Mouse (Mus musculus) liver, embryonic 14.5 days (tissue): ENCODE measurements around the gene Git1. TPM values are rescaled to one million over a fixed set of nuclear protein-coding genes. Genes with fewer than 3 reads are reported as not detected.
A peak's percentile ranks its signal among the peaks of the same experiment; 100 is the strongest.

ENCODE experiments used
- ATAC-seq: fragments of 200-750 bp; cut with Nextera tagmentation; 2 replicates; pipeline ENCODE4 v1.8.0; 2017; ENCODE audit warnings: moderate number of reproducible peaks, mild to moderate bottlenecking, moderate library complexity; ENCODE audit not compliant: insufficient read depth
- DNase-seq, 3 experiments: peaks; one replicate each; pipeline ENCODE4 v3.0.0-alpha.2; 2012 to 2013; ENCODE audit warnings: low read depth in 3 of 3, low spot score in 3 of 3
- H3K27ac ChIP-seq: fragments of 300-500 bp; sonication (generic); 2 replicates; pipeline ENCODE4 v1.5.1; 2014; ENCODE audit warnings: moderate library complexity, mild to moderate bottlenecking, control low read depth, inconsistent platforms
- H3K27me3 ChIP-seq: fragments of 300-500 bp; sonication (generic); 2 replicates; pipeline ENCODE4 v1.6.1; 2014; ENCODE audit warnings: mild to moderate bottlenecking, low read length, moderate library complexity; ENCODE audit not compliant: control insufficient read depth, insufficient read depth
- H3K36me3 ChIP-seq: fragments of 300-500 bp; sonication (generic); replicated peaks from 2 replicates; pipeline ENCODE4 v1.6.1; 2014; ENCODE audit warnings: low read depth; ENCODE audit not compliant: control insufficient read depth, insufficient read depth
- H3K4me1 ChIP-seq, 2 experiments: fragments of 200-500 bp in 1 of 2; fragments of 300-500 bp in 1 of 2; sonication (generic) in 1 of 2; replicated peaks; 2 replicates each; pipeline ENCODE4 v1.6.1; 2012 to 2014; ENCODE audit warnings: antibody characterized with exemption in 1 of 2, inconsistent platforms in 1 of 2, low read length in 1 of 2; ENCODE audit not compliant: control insufficient read depth in 2 of 2, insufficient read depth in 2 of 2
- H3K4me2 ChIP-seq: fragments of 300-500 bp; sonication (generic); 2 replicates; pipeline ENCODE4 v1.6.1; 2014; ENCODE audit warnings: low read depth, mild to moderate bottlenecking, control low read depth, moderate library complexity
- H3K4me3 ChIP-seq, 2 experiments: fragments of 200-500 bp in 1 of 2; fragments of 300-500 bp in 1 of 2; sonication (generic) in 1 of 2; 2 replicates each; pipeline ENCODE4 v1.5.1; 2012 to 2014; ENCODE audit warnings: low read depth in 2 of 2, low read length in 2 of 2, mild to moderate bottlenecking in 2 of 2, control low read depth in 1 of 2, inconsistent platforms in 1 of 2, moderate library complexity in 1 of 2; ENCODE audit not compliant: insufficient read depth in 1 of 2
- H3K9ac ChIP-seq: fragments of 300-500 bp; sonication (generic); replicated peaks from 2 replicates; pipeline ENCODE4 v1.6.1; 2014; ENCODE audit warnings: mild to moderate bottlenecking, control low read depth, moderate library complexity
- H3K9me3 ChIP-seq: fragments of 300-500 bp; sonication (generic); 2 replicates; pipeline ENCODE4 v1.6.1; 2016; ENCODE audit warnings: low read length, mixed read lengths; ENCODE audit not compliant: control insufficient read depth
- CTCF ChIP-seq: IDR thresholded peaks from 2 replicates; pipeline ENCODE4 v1.5.1; 2016; ENCODE audit warnings: antibody characterized with exemption, low read depth, control low read depth
- EP300 ChIP-seq: IDR thresholded peaks from 2 replicates; pipeline ENCODE4 v1.6.1; 2016; ENCODE audit warnings: antibody characterized with exemption, low read depth
- WGBS: fragments of 180-500 bp; shearing (Covaris S2); extraction: QIAGEN DNeasy Blood & Tissue Kit; methylation state at CpG from one replicate; pipeline ENCODE4 v1.1.7; 2014; ENCODE audit not compliant: insufficient replicate concordance; 5-methylcytosine and 5-hydroxymethylcytosine counted together
- polyA plus RNA-seq, 2 experiments: library from polyadenylated mRNA; depleted of rRNA in 1 of 2; stranded (reverse) in 1 of 2; unstranded in 1 of 2; fragments of >200 nt; fragmentation: Nextera tagmentation in 1 of 2; extraction: Ambion mirVana in 1 of 2; gene quantifications; 2 replicates each; pipeline versions ENCODE4 v1.2.1 to v1.2.3; 2012 to 2014

The Git1 gene
- polyA plus RNA-seq, 2 experiments, result 2.2 to 6.3 TPM

DNA sequence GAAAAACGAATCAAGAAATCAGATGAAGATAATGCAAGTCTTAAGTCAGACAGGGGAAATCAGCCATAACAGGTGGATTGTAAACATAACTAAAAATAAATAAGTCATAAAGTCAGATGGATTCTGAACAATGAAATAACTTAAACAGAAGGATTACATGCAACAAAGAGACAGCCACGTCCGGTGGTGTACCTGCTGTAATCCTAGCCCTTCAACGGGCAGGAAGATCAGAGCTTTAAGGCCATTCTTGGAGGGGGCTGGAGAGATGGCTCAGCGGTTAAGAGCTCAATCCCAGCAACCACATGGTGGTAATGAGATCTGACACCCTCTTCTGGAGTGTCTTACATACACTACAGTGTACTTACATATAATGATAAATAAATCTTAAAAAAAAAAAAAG, 18.0 kb downstream of the Git1 start:
- no peak for ATAC-seq
- H3K4me1 ChIP-seq, result peaks cover 15 to 18% of the 10 kb centered on the region in 2 experiments
- WGBS, result 71% methylated on average over 5 of the region's 5 CpGs

DNA sequence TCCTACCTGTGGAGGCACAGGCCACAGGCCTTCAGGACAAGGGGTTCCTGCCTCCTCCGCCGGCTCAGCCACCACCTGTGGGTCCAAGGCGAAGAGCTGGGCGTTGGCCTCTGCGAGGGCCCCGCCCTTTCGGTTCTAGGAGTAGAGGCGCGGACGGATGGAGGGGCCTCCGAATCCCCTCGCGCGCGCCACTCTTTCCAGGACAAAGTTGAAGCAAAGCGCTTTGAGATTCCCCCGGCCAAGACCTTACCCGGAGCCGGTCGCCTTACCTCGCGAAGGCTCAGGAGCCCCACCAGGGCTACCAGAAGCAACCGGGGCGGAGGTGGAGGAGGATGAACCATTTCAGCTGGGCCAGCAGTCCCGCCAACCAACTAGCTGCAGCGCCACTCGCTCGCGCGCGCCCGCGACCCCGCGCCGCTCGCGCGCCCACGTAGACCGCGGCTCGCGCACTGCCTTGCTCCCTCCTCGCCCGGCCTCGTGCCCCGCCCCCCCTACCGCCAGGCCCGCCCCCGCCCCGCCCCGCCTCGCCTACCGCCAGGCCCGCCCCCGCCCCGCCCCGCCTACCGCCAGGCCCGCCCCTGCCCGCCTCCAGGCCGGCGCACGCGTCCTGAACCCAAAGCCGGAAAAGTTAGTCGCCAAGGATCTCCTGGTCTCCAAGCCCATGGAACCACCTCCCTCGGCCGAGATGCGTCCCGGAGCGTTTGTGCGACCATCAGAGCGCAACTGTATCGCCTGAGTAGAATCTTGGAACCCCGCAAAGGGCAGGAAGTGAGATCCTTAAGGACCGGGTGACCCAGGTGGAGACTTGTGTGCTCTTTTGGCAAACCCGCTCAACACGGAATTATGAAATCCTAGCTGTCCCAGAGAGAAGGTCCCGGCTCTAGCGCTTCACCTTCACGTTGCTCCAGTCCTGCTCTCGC, 19.8 kb downstream of the Git1 start:
- DNase-seq (peak; percentile 55 to 63 (median 62)), ATAC-seq (peak; percentile 85)
- Histone ChIP-seq H3K9me3 (no peaks in the 10 kb centered on the region), H3K4me2 (peak overlapping the region; percentile 98), H3K36me3 (no peaks in the 10 kb centered on the region), H3K4me1 (peaks cover 16 to 18% of the 10 kb centered on the region in 2 experiments), H3K4me3 (peak overlapping the region; percentile 80 to 84), H3K27ac (peak overlapping the region; percentile 11; the same call in 1 of the 2 replicates), H3K27me3 (peaks cover 31% of the 10 kb centered on the region), H3K9ac (peak overlapping the region; percentile 70)
- no peak for TF ChIP-seq CTCF
- no peak for TF ChIP-seq EP300
- WGBS, result under 1% methylated on average over 81 of the region's 84 CpGs

More for the DNA sequence above, 18.0 kb downstream of the Git1 start:
- no peaks in the 10 kb centered on the region for H3K36me3 ChIP-seq
- peaks cover 18% of the 10 kb centered on the region for H3K27me3 ChIP-seq
- no peak overlapping the region for H3K4me3 ChIP-seq
- DNase-seq, result no peak
- no peaks in the 10 kb centered on the region for H3K9me3 ChIP-seq
- no peak overlapping the region for H3K4me2 ChIP-seq
- TF ChIP-seq EP300 (no peak), CTCF (no peak)
- H3K27ac ChIP-seq, result no peak overlapping the region
- no peak overlapping the region for H3K9ac ChIP-seq

DNA sequence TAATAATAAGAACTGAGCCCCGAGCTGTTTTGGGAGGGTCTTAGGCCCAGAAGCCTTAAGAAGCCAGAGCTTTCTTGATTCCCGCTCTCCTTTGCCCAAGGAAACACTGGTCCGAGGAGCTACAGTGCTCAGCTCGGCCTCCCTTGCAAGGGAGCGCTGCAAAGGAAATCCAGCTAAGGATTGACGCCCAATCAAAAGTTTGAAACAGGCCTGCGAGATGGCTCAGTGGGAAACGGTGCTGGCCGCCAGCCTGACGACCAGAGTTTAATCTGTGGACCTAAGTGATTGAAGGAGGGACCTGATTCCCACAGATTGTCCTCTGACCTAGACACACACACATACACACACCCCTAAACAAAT, 20.4 kb downstream of the Git1 start:
- H3K4me2 ChIP-seq, result peak overlapping the region; percentile 98
- TF ChIP-seq EP300 (no peak), CTCF (no peak)
- ATAC-seq (no peak), DNase-seq (no peak)
- H3K27me3 ChIP-seq, result peaks cover 34% of the 10 kb centered on the region
- H3K36me3 ChIP-seq, result no peaks in the 10 kb centered on the region
- no peaks in the 10 kb centered on the region for H3K9me3 ChIP-seq
- H3K9ac ChIP-seq, result peak overlapping the region; percentile 37
- H3K27ac ChIP-seq, result no peak overlapping the region
- peak overlapping the region; percentile 80 to 84 for H3K4me3 ChIP-seq
- H3K4me1 ChIP-seq, result peaks cover 18 to 19% of the 10 kb centered on the region in 2 experiments
- 8% methylated on average over 10 of the region's 10 CpGs for WGBS

DNA sequence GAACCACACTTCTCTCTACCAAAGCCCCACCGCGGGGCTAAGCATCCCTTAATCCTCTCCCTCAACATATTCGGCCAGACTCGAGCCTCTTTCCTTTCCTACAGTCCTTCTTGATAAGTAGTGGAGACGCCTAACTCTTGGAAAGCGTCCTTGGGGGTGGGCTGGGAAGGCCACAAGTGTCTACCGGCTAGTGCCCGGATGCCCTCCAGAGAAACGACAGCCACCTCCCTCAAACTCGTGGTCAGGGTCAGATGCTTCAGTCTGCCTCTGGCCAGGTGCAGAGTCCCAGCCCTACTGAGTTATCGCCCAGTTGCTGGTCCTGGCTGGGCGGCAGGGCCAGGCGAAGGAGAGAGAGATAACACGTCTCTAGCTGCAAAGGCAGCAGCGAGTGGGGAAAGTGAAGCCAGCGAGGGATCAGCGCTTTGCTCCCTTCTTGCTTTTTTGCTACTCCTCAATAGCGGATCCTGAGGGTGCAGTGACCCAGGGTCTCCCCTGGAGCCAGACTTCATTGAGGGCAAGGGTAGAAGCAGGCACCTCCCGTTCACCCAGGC, 21.0 kb downstream of the Git1 start:
- Histone ChIP-seq H3K9ac (peak overlapping the region; percentile 46), H3K4me1 (peaks cover 18 to 21% of the 10 kb centered on the region in 2 experiments), H3K4me3 (peak overlapping the region; percentile 36 to 80), H3K36me3 (no peaks in the 10 kb centered on the region), H3K27me3 (peaks cover 37% of the 10 kb centered on the region), H3K4me2 (peak overlapping the region; percentile 98), H3K9me3 (no peaks in the 10 kb centered on the region), H3K27ac (peak overlapping the region; percentile 16; the same call in 1 of the 2 replicates)
- peak in 1 of 3 experiments; percentile 57 for DNase-seq
- WGBS, result 4% methylated on average over 19 of the region's 19 CpGs
- TF ChIP-seq EP300 (no peak), CTCF (no peak)
- peak; percentile 42 for ATAC-seq
